In the genomic region with DNA sequence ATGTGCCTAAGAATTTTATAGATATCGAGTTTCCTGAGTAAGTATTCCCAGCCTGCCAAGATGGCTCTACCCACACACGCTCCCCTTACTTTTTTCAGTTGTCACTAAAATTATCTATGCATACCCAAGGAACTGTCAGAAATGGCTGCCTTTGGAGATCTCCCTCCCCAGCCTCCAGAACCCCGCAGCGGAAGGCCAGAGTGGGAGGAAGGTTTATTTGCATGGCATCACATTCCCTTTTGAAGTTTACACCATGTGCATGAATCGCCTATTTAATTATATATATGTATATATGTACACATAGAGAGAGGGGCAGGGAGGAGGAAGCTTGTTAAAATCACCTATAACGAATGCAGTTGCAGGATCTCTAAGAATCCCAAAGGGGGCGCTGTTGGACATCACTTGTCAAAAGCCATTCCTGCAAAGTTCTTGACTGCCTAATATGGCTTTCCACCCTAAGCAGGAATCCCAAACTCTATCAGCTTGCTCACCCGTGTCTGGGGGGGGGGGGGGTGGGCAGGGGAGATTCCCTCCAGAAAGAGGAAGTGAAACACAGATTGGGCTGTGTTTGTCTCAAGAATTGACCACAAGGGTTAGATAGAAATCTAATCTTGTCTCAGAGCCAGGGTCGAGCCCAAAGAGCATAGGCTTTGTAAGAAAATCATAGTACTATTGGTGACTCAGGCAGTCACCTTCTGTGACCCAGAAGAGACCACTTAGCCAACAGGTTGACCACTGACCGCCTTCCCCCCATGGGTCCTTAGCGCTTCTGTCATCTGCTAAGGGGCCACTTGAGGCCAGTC, we compare ENCODE assay signal across 8 mouse cellular contexts. TPM values are rescaled to one million over a fixed set of nuclear protein-coding genes. Genes with fewer than 3 reads are reported as not detected.
DNase-seq lines count a peak whose midpoint lies in the region; ATAC-seq and TF ChIP-seq lines count a peak whose summit lies in the region.

No protein-coding gene starts in this region.

- in situ Hi-C loops in CH12.LX (cut with MboI; ENCODE audit: low pct_ligation_motif_present, low pct_unique_long_range_greater_than_20kb, low sequenced_read_pairs), result loop anchor here (5.0 to 25.0 kb wide), 3 partner anchors 48 to 370 kb away; a partner anchor contains a TSS

- no peaks in the 10 kb centered on the region for H3K9me3 ChIP-seq in kidney, embryonic 16.5 days (ENCODE audit: low read length)
- no peaks in the 10 kb centered on the region for H3K9me3 ChIP-seq in CH12.LX (replicated peaks; ENCODE audit: low read length)

- TF ChIP-seq CTCF in CH12.LX (conservative IDR thresholded peaks at IDR 0.05 in 1 of 2, IDR thresholded peaks at IDR 0.05 in 1 of 2; ENCODE audit: low read depth in 2 of 2, low read length in 2 of 2), result peak; percentile 71 to 89
- peak; percentile 54; the same call in 1 of the 2 replicates for TF ChIP-seq CTCF in brain, embryonic 14.5 days (IDR thresholded peaks at IDR 0.05; ENCODE audit: borderline replicate concordance, extremely low read depth, insufficient read depth, insufficient read length)

- H3K27me3 ChIP-seq in kidney, embryonic 16.5 days (ENCODE audit: insufficient read depth, low read length), result no peaks in the 10 kb centered on the region
- H3K27me3 ChIP-seq in CH12.LX (replicated peaks), result no peaks in the 10 kb centered on the region

- peak; percentile 87 for TF ChIP-seq EP300 in CH12.LX (IDR thresholded peaks at IDR 0.05; ENCODE audit: low read length)

- ATAC-seq in kidney, embryonic 16.5 days (ENCODE audit: low FRiP score, low TSS enrichment), result no peak
- 0 out of 2 replicates have a peak, but pooled peaks have one; percentile 52 for ATAC-seq in megakaryocyte-erythroid progenitor cell, adult 5-6 weeks (replicated peaks; ENCODE audit: low FRiP score, low TSS enrichment, poor library complexity, severe bottlenecking)
- no peak for ATAC-seq in activated CD4-positive, CD25-positive, alpha-beta regulatory T cell, adult 4 months
- no peak for ATAC-seq in inflammation-experienced regulatory T-cells, adult 6 months

- no peak for TF ChIP-seq POLR2A in CH12.LX (IDR thresholded peaks at IDR 0.05; ENCODE audit: low read depth, low read length)
- TF ChIP-seq POLR2A in brain, embryonic 14.5 days (IDR thresholded peaks at IDR 0.05; ENCODE audit: borderline replicate concordance, extremely low read depth, insufficient read depth, insufficient read length, poor library complexity, severe bottlenecking), result no peak

- no peak overlapping the region for H3K27ac ChIP-seq in kidney, embryonic 16.5 days (ENCODE audit: low read length)
- no peak overlapping the region for H3K27ac ChIP-seq in CH12.LX (ENCODE audit: insufficient read depth, low read depth)

- peaks cover 6% of the 10 kb centered on the region; the same call in 1 of the 2 replicates for H3K4me1 ChIP-seq in kidney, embryonic 16.5 days (ENCODE audit: insufficient read depth, low read length)
- H3K4me1 ChIP-seq in CH12.LX (ENCODE audit: control insufficient read depth in 1 of 2, insufficient read depth in 2 of 2), result peaks cover 12 to 62% of the 10 kb centered on the region in 2 experiments

- no peak overlapping the region for H3K4me3 ChIP-seq in kidney, embryonic 16.5 days (ENCODE audit: low read length)
- H3K4me3 ChIP-seq in CH12.LX (replicated peaks in 1 of 3; ENCODE audit: low read depth in 2 of 3, low read length in 2 of 3, poor library complexity in 1 of 3), result no peak overlapping the region

- H3K9ac ChIP-seq in kidney, embryonic 16.5 days (replicated peaks; ENCODE audit: low read length), result no peak overlapping the region
- H3K9ac ChIP-seq in CH12.LX (ENCODE audit: insufficient read depth, low read depth), result no peak overlapping the region

- no peaks in the 10 kb centered on the region for H3K79me2 ChIP-seq in CH12.LX (replicated peaks; ENCODE audit: control insufficient read depth, extremely low read depth, insufficient read depth, poor library complexity, severe bottlenecking)

- dilution Hi-C loops in CH12.LX (cut with MboI; ENCODE audit: extremely low pct_ligation_motif_present, extremely low pct_unique_long_range_greater_than_20kb, low sequenced_read_pairs), result no loop called here

- peak; percentile 89 for TF ChIP-seq RAD21 in CH12.LX (IDR thresholded peaks at IDR 0.05; ENCODE audit: low read depth, low read length)

- peak; percentile 38 for DNase-seq in kidney, adult 18-20 months
- DNase-seq in CH12.LX (ENCODE audit: extremely low read depth), result peak; percentile 98
- peak; percentile 61 for DNase-seq in brain, embryonic 14.5 days (ENCODE audit: low read depth)
- peak; percentile 58 for DNase-seq in kidney, postnatal 10 days

- WGBS in kidney, embryonic 16.5 days, result 51% methylated on average over 11 of the region's 11 CpGs

- H3K36me3 ChIP-seq in kidney, embryonic 16.5 days (ENCODE audit: insufficient read depth, low read length), result no peaks in the 10 kb centered on the region
- H3K36me3 ChIP-seq in CH12.LX (replicated peaks in 1 of 2; ENCODE audit: control insufficient read depth in 1 of 2, insufficient read depth in 1 of 2, low read length in 1 of 2), result peaks cover 0 to 15% of the 10 kb centered on the region in 2 experiments

- H3K4me2 ChIP-seq in kidney, embryonic 16.5 days (replicated peaks; ENCODE audit: low read depth, low read length), result no peak overlapping the region
- H3K4me2 ChIP-seq in CH12.LX (ENCODE audit: insufficient read depth, low read depth, poor library complexity, severe bottlenecking), result peak overlapping the region; percentile 69

TF ChIP-seq in CH12.LX, 34 proteins besides CTCF, POLR2A, EP300 and RAD21 (continues in another document):
- TF ChIP-seq KAT2A (IDR thresholded peaks at IDR 0.05; ENCODE audit: insufficient replicate concordance, low read length), result no peak
- peak; percentile 48; the same call in 1 of the 2 replicates for TF ChIP-seq BHLHE40 (IDR thresholded peaks at IDR 0.05; ENCODE audit: low read depth, low read length)
- TF ChIP-seq JUND (conservative IDR thresholded peaks at IDR 0.05; ENCODE audit: low read depth, low read length), result no peak
- peak; percentile 48 for TF ChIP-seq CHD2 (IDR thresholded peaks at IDR 0.05; ENCODE audit: low read length)
- TF ChIP-seq NELFE (IDR thresholded peaks at IDR 0.05; ENCODE audit: low read depth, low read length), result peak; percentile 26; the same call in 1 of the 2 replicates
- no peak for TF ChIP-seq PAX5 (IDR thresholded peaks at IDR 0.05; ENCODE audit: low read length)
- no peak for TF ChIP-seq RCOR1 (conservative IDR thresholded peaks at IDR 0.05; ENCODE audit: low read depth, low read length)
- TF ChIP-seq SMC3 (IDR thresholded peaks at IDR 0.05; ENCODE audit: low read depth, low read length), result peak; percentile 84
- no peak for TF ChIP-seq MXI1 (IDR thresholded peaks at IDR 0.05; ENCODE audit: low read depth, low read length)
- no peak for TF ChIP-seq ELF1 (IDR thresholded peaks at IDR 0.05; ENCODE audit: low read depth, low read length)
- TF ChIP-seq POLR2AphosphoS2 (IDR thresholded peaks at IDR 0.05; ENCODE audit: low read depth, low read length), result no peak
- 0 out of 2 replicates have a peak, but pooled peaks have one; percentile 31 for TF ChIP-seq SIN3A (IDR thresholded peaks at IDR 0.05; ENCODE audit: low read length)
- no peak for TF ChIP-seq JUN (IDR thresholded peaks at IDR 0.05; ENCODE audit: insufficient read depth, low read depth, low read length)
- TF ChIP-seq MAX (IDR thresholded peaks at IDR 0.05; ENCODE audit: low read length), result 0 out of 2 replicates have a peak, but pooled peaks have one; percentile 14
- TF ChIP-seq ZKSCAN1 (IDR thresholded peaks at IDR 0.05; ENCODE audit: borderline replicate concordance, low read depth, low read length), result no peak
- peak; percentile 40; the same call in 1 of the 2 replicates for TF ChIP-seq ZC3H11A (IDR thresholded peaks at IDR 0.05; ENCODE audit: low read depth, low read length)
- TF ChIP-seq USF1 (IDR thresholded peaks at IDR 0.05; ENCODE audit: low read depth, low read length), result no peak
- peak; percentile 95 for TF ChIP-seq IRF4 (IDR thresholded peaks at IDR 0.05; ENCODE audit: low read depth, low read length)
- peak; percentile 86; the same call in 1 of the 2 replicates for TF ChIP-seq MEF2A (IDR thresholded peaks at IDR 0.05; ENCODE audit: borderline replicate concordance, low read depth, low read length)
- no peak for TF ChIP-seq NRF1 (IDR thresholded peaks at IDR 0.05; ENCODE audit: low read depth, low read length)
- no peak for TF ChIP-seq CHD1 (IDR thresholded peaks at IDR 0.05; ENCODE audit: low read depth, low read length)
- 0 out of 2 replicates have a peak, but pooled peaks have one; percentile 32 for TF ChIP-seq MYC (IDR thresholded peaks at IDR 0.05; ENCODE audit: low read depth, low read length)
- no peak for TF ChIP-seq USF2 (conservative IDR thresholded peaks at IDR 0.05; ENCODE audit: low read depth, low read length)
- peak; percentile 72; the same call in 1 of the 2 replicates for TF ChIP-seq MAZ (IDR thresholded peaks at IDR 0.05; ENCODE audit: low read depth, low read length)
- TF ChIP-seq ZMIZ1 (IDR thresholded peaks at IDR 0.05; ENCODE audit: low read depth, low read length), result no peak
- no peak for TF ChIP-seq UBTF (IDR thresholded peaks at IDR 0.05; ENCODE audit: low read depth, low read length)
- peak; percentile 78 for TF ChIP-seq MAFK (IDR thresholded peaks at IDR 0.05; ENCODE audit: insufficient replicate concordance, low read length)
- TF ChIP-seq E2F4 (IDR thresholded peaks at IDR 0.05; ENCODE audit: insufficient replicate concordance, low read depth, low read length), result no peak
- peak; percentile 90 for TF ChIP-seq ETS1 (conservative IDR thresholded peaks at IDR 0.05; ENCODE audit: low read depth, low read length)
- no peak for TF ChIP-seq HCFC1 (IDR thresholded peaks at IDR 0.05; ENCODE audit: low read depth, low read length)
- TF ChIP-seq TBP (conservative IDR thresholded peaks at IDR 0.05; ENCODE audit: low read depth, low read length), result no peak
- peak; percentile 60 for TF ChIP-seq TCF12 (IDR thresholded peaks at IDR 0.05; ENCODE audit: low read depth, low read length)
- TF ChIP-seq GABPA (IDR thresholded peaks at IDR 0.05; ENCODE audit: insufficient replicate concordance, low read depth, low read length), result no peak

RNA-seq across cellular contexts. Expression of a gene that starts 37.1 kb away (rescaled TPM):
- 5.4 and 6.3 TPM in 2 replicates for polyA plus RNA-seq in kidney, embryonic 16.5 days (2015; fragmentation: Nextera tagmentation; extraction: Ambion mirVana)
- total RNA-seq in CH12.LX (2012; rRNA removed), result 0.04 and 0.08 TPM in 2 replicates
- 0.16 and 0.27 TPM in 2 replicates for total RNA-seq in CH12.LX (2014; rRNA removed)
- polyA plus RNA-seq in CH12.LX (2012; ENCODE audit: insufficient read length, low read depth), result 0.19 and 0.20 TPM in 2 replicates
- polyA plus RNA-seq in brain, embryonic 14.5 days (2012; rRNA removed), result 0.33 and 0.36 TPM in 2 replicates
- not detected in 2 replicates for total RNA-seq in megakaryocyte-erythroid progenitor cell, adult 5-6 weeks (2014; fragmentation: Nextera tagmentation)
- total RNA-seq in megakaryocyte-erythroid progenitor cell, adult 5-6 weeks (2017), result not detected in 2 replicates
- not detected for polyA plus RNA-seq in activated CD4-positive, CD25-positive, alpha-beta regulatory T cell, adult 4 months (2017; shearing (Covaris generic))
- polyA plus RNA-seq in inflammation-experienced regulatory T-cells, adult 6 months (2017; shearing (Covaris generic)), result not detected

Comparison
In these comparisons a context has a peak if more than half of its experiments do, and no peak if none do; other contexts are left out.
1. DNase-seq: peak in every context shown above with its lines; median percentile 98 in CH12.LX; 61 in brain, embryonic 14.5 days; 58 in kidney, postnatal 10 days; 38 in kidney, adult 18-20 months.